Mouse (Mus musculus): ENCODE data around the gene Agtr1a.

The Agtr1a gene

GRCm38 (mm10) chr13:30336148-30336801 is at the start of gene Agtr1a:
TSS of gene Agtr1a (plus strand) at chr13:30336441.
- peak; percentile 84 for DNase-seq

GRCm38 (mm10) chr13:30310221-30310620 is 26.0 kb upstream of the Agtr1a start:
- no peak for DNase-seq

GRCm38 (mm10) chr13:30324669-30325346 is 11.4 kb upstream of the Agtr1a start:
- no peak for DNase-seq

GRCm38 (mm10) chr13:30331061-30331460 is 5.2 kb upstream of the Agtr1a start:
- no peak for DNase-seq

GRCm38 (mm10) chr13:30331851-30332250 is 4.4 kb upstream of the Agtr1a start:
- no peak for DNase-seq

- DNase-seq: no peak
These were observed 3.7 kb upstream of the Agtr1a start for GRCm38 (mm10) chr13:30332581-30332980.

GRCm38 (mm10) chr13:30334667-30335066 is 1.6 kb upstream of the Agtr1a start:
- DNase-seq: no peak

GRCm38 (mm10) chr13:30336913-30337312 is 672 bp downstream of the Agtr1a start:
- DNase-seq: peak; percentile 15

- DNase-seq: no peak
These were observed 1.4 kb downstream of the Agtr1a start for GRCm38 (mm10) chr13:30337646-30338045.

GRCm38 (mm10) chr13:30338576-30338975 is 2.3 kb downstream of the Agtr1a start:
- DNase-seq: no peak

GRCm38 (mm10) chr13:30339927-30340326 is 3.7 kb downstream of the Agtr1a start:
- DNase-seq: no peak

- no peak for DNase-seq
These were observed 6.0 kb downstream of the Agtr1a start for GRCm38 (mm10) chr13:30341987-30342898.

- DNase-seq: no peak
These were observed 9.2 kb downstream of the Agtr1a start for GRCm38 (mm10) chr13:30345427-30345913.

- no peak for DNase-seq
These were observed 10.6 kb downstream of the Agtr1a start for GRCm38 (mm10) chr13:30346881-30347280.

- no peak for DNase-seq
These were observed 12.1 kb downstream of the Agtr1a start for GRCm38 (mm10) chr13:30348306-30348705.

GRCm38 (mm10) chr13:30351966-30352365 is 15.7 kb downstream of the Agtr1a start:
- DNase-seq: no peak

GRCm38 (mm10) chr13:30354991-30355580 is 18.8 kb downstream of the Agtr1a start:
- DNase-seq: no peak

- DNase-seq: no peak
These were observed 19.7 kb downstream of the Agtr1a start for GRCm38 (mm10) chr13:30355979-30356378.

- peak; percentile 44 for DNase-seq
These were observed 22.4 kb downstream of the Agtr1a start for GRCm38 (mm10) chr13:30358456-30359168.

- no peak for DNase-seq
These were observed 23.6 kb downstream of the Agtr1a start for GRCm38 (mm10) chr13:30359886-30360285.

GRCm38 (mm10) chr13:30361002-30361401 is 24.8 kb downstream of the Agtr1a start:
- DNase-seq: peak; percentile 50

GRCm38 (mm10) chr13:30362048-30362447 is 25.8 kb downstream of the Agtr1a start:
- DNase-seq: no peak
